Mouse (Mus musculus): ENCODE data around the gene Rras.

Gene Rras

DNA sequence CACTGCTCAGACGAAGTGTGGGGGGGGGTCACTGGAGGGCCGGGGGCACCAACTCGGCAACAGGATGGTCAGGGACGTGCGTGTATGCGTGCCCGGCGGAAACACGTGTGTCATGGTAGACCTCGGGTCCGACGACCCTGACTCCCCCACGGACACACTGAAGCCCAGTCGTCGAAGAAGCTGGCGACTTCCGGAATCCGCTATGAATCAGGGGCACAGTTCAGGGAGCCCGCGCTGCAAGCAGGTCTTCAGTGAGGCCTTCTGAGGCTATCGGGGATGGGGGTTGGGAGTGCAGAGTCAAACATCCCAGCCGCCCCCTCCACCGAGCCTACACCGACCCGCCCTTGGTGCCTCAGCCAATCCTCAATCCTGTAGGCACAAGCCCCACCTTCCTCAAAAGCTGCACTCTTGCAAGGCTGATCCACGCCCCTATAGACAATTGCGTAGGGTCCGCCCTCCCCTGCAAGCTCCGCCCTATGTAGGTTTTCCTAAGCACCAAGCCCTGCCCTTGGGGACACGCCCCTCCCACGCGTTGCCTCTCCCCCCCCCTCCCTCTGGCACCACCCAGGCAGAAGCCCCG is 36.3 kb downstream of the Rras start:
- peak; percentile 95 to 98 for DNase-seq

DNA sequence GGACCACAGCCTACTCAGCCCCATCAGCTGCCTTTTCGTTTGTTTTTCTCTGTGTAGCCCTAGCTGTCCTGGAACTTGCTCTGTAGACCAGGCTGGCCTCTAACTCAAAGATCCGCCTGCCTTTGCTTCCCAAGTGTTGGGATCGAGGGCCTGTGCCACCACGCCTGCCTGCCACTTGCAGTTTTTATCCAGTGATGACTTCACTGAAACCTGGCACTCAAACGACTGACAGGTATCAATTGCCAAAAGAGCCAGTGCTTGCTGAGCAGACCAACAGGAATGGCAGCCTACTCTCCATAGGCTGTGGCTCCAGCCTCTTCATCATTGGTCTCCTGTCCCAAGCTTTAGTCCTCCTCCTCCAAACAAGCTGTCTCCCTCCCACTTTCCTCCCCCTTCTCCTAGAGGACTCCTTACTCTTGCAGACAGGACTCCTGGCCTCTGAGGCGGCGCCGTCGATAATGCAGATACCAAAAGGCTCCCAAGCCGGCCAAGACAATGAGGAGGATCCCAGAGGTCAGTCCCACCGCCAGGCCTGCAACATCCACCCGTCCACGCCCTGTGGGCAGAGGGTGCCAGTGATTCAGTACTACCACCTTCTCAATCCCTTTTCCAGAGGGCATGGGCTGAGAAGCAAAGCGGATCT is 38.7 kb downstream of the Rras start:
- no peak for DNase-seq

DNA sequence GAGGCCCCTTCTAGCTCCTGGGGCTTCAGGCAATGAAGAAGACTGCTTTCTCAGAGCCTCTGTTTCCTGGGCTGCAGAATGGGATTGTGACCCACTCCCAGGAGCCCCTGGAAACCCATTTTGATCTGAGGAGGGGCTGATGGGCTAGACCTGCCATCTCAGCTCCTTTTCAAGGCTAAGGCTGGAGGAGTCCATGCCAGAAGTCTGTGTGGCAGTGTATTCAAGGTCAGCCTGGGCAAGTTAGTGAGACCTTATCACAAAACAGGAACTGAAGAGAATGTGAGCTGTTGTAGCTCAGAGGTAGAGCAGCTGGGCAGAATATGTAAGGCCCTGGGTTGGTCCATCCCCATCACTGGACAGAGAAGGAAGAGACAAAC is 39.2 kb downstream of the Rras start:
- no peak for DNase-seq

DNA sequence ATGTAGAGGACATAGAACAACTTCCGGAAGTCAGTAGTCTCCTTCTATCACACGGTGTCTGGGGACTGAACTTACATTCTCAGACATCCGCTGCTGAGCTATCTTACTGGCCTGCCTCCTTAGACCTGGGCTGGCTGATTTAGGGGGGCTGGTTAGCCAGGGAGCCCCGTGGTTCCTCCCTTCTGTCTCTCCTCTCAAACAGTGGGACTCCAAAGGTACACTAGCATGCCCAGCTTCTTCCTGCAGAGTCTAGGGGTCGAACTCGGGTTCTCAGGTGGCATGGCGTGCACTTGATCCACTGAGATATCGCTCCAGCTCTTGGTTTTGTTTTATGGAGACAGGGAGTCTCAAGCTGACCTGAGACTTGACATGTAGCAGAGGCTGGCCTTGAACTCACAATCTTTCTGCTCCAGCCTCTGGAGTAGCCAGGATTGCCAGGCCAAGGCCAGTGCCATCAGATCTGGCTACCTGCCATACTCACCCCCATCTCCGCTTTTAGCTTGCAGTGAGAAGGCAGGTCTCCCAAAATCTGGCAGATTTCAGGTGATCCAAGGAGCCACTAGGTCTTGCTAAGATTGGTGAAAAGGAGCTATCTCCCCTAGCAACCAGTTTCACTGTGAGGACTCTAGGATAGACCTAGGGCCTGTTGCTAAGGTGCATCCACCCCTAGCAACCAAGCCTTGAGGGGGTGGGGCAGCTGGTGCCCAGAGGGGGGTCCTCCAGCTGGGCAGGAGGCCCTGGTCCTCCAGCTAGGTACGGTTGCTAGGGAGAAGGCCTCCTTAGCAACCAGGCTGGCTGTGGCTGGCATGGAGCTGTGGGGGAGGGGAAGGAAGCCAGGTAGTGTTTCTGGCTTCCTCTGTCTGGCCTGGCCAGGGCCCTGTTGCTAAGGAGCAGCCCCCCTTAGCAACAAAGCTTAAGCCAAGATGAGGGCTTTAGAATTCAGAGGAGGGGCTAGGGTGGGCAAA is 41.1 kb downstream of the Rras start:
- DNase-seq = no peak

DNA sequence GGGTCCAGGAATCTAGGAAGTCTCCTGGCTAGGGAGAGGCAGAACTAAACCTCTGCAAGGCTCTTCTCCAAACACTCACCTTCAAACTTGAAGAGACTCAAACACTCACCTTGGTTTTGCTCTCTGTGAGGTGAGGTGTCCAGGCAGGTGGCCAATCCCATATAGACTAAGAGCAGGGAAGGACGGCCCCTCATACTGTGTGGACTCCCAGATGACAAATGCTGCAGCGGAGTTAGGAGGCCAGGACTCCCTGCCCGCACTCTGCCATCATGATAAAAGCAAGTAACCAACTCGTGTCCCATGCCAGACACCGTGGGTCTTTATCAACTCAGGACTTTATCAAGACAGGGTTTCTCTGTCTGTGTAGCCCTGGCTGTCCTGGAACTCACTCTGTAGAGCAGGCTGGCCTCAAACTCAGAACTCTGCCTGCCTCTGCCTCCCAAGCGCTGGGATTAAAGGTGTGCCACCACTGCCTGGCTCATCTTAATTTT is 42.9 kb downstream of the Rras start:
- no peak for DNase-seq

DNA sequence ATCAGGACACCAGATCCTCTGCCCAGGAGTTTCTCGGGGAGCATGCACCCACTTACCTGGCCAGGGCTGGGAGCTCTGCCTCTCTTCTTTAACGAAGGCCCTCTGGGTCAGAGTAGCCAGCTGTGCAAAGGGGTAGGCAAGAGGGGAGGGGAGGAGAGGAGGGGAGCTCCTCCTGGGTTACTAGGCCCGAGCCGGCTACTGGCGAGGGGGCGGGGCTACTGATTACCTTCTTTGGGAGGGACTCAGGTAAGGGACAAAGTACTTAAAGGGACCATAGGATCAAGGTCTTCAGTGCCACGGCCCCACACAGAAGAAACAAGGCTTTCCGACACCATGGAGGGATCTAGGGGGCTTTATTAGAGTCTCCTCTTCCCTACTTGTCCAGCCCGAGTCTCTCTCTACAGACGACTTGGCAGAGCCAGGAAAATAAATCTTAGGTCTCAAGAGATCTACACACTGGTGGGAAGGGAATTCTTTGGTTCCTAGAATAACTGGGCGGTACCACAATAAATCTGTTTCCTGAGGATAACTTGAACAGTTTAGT is 43.8 kb downstream of the Rras start:
- DNase-seq = peak in 1 of 2 experiments; percentile 45

DNA sequence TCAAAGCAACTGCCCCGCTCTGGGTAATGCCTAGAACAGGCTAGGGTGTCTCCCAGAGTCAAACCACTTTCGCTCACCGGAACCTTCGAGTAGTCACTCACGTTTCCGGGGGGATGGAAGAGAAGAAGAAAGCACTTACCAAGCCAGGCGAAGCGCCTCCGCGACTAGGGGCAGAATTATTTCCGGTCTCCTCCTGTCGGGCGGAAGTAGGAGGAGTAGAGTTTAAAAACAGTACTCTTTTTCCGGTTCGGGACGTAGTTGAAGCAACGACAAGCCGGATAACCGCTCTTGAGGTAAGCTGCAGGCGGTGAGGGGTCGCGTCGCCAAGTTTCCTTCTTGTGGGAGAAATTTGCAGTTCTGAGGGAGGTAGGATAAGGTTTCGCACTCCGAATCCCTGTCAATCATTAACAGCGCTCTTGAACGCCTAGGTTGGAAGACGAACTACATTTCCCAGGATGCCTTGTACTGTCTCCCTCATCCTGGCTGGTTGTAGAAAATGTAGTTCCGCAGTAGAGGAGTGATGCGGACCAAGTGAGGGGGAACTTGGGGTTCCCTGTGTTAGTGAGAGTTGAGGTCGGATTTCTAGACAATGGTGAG is 44.6 kb downstream of the Rras start, which contains the start of the genes Nosip and Prrg2:
Gene Nosip (plus strand): TSS at position 191 of the 597 bp plus-strand sequence.
Gene Prrg2 (minus strand): TSS at position 439 of the 597 bp plus-strand sequence.
- peak; percentile 93 to 94 for DNase-seq

- no peak for DNase-seq
These were observed 49.6 kb downstream of the Rras start for GRCm38 (mm10) chr7:45067190-45067999.

GRCm38 (mm10) chr7:45068000-45068318 is 50.2 kb downstream of the Rras start:
- DNase-seq = peak; percentile 66 to 68

DNA sequence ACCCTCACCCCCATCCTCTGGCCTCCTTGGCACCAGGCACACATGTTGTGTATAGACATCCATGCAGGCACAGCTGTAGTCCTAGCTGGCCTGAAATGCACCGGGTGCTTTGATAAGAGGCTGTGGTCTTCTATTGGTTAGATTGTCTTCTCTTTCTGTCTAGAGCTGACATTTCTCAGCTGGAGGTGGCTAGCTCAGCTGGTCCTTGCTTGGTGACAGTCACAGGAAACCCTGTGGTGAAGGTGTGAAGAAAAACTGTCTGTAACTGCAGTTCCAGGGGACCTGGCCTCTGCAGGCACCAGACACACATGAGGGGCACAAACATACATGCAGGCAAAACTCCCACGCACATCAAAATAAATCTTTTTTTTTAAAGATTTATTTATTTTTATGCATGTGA is 51.9 kb downstream of the Rras start:
- no peak for DNase-seq

Data from thymus, postnatal 36 days (tissue).